Mouse (Mus musculus): ENCODE results near the gene Tomm40l. TPM values are rescaled to one million over a fixed set of nuclear protein-coding genes. Genes with fewer than 3 reads are reported as not detected.

The Tomm40l gene
- total RNA-seq (2022) = 10 to 100 TPM; 69.3 to 85.0 (median 74.9) TPM

- DNase-seq (ENCODE audit: low spot score in 2 of 2) = peak; percentile 97 to 99
Observed at GRCm38 (mm10) chr1:171222238-171223155, at the start of gene Tomm40l. Gene Tomm40l (minus strand): TSS chr1:171222514.

GRCm38 (mm10) chr1:171272086-171272485 is 49.8 kb upstream of the Tomm40l start:
- no peak for DNase-seq (ENCODE audit: low spot score in 2 of 2)

- no peak for DNase-seq (ENCODE audit: low spot score in 2 of 2)
Observed at GRCm38 (mm10) chr1:171271622-171272021, 49.3 kb upstream of the Tomm40l start.

- no peak for DNase-seq (ENCODE audit: low spot score in 2 of 2)
Observed at GRCm38 (mm10) chr1:171271196-171271595, 48.9 kb upstream of the Tomm40l start.

- no peak for DNase-seq (ENCODE audit: low spot score in 2 of 2)
Observed at GRCm38 (mm10) chr1:171270573-171270900, 48.2 kb upstream of the Tomm40l start.

GRCm38 (mm10) chr1:171269848-171270572 is 47.7 kb upstream of the Tomm40l start, which contains the start of gene B4galt3:
Gene B4galt3 (plus strand): TSS chr1:171270328.
- peak; percentile 91 to 95 for DNase-seq (ENCODE audit: low spot score in 2 of 2)

- no peak for DNase-seq (ENCODE audit: low spot score in 2 of 2)
Observed at GRCm38 (mm10) chr1:171268341-171268740, 46.0 kb upstream of the Tomm40l start.

- no peak for DNase-seq (ENCODE audit: low spot score in 2 of 2)
Observed at GRCm38 (mm10) chr1:171265971-171266744, 43.8 kb upstream of the Tomm40l start.

- no peak for DNase-seq (ENCODE audit: low spot score in 2 of 2)
Observed at GRCm38 (mm10) chr1:171263666-171264461, 41.5 kb upstream of the Tomm40l start.

- DNase-seq (ENCODE audit: low spot score in 2 of 2) = no peak
Observed at GRCm38 (mm10) chr1:171263185-171263611, 40.9 kb upstream of the Tomm40l start.

GRCm38 (mm10) chr1:171262594-171263130 is 40.3 kb upstream of the Tomm40l start:
- peak; percentile 86 to 89 for DNase-seq (ENCODE audit: low spot score in 2 of 2)

- no peak for DNase-seq (ENCODE audit: low spot score in 2 of 2)
Observed at GRCm38 (mm10) chr1:171260316-171260715, 38.0 kb upstream of the Tomm40l start.

GRCm38 (mm10) chr1:171258921-171259320 is 36.6 kb upstream of the Tomm40l start:
- DNase-seq (ENCODE audit: low spot score in 2 of 2) = no peak

- DNase-seq (ENCODE audit: low spot score in 2 of 2) = no peak
Observed at GRCm38 (mm10) chr1:171257781-171258180, 35.5 kb upstream of the Tomm40l start.

GRCm38 (mm10) chr1:171256937-171257548 is 34.7 kb upstream of the Tomm40l start:
- DNase-seq (ENCODE audit: low spot score in 2 of 2) = peak in 1 of 2 experiments; percentile 68

GRCm38 (mm10) chr1:171256095-171256818 is 33.9 kb upstream of the Tomm40l start:
- DNase-seq (ENCODE audit: low spot score in 2 of 2) = no peak

GRCm38 (mm10) chr1:171252415-171252814 is 30.1 kb upstream of the Tomm40l start:
- no peak for DNase-seq (ENCODE audit: low spot score in 2 of 2)

- DNase-seq (ENCODE audit: low spot score in 2 of 2) = no peak
Observed at GRCm38 (mm10) chr1:171251594-171252324, 29.4 kb upstream of the Tomm40l start.
